Mouse (Mus musculus): ENCODE measurements around the gene Crybb2. TPM values are rescaled to one million over a fixed set of nuclear protein-coding genes. Genes with fewer than 3 reads are reported as not detected.

Gene Crybb2
- total and polyA plus RNA-seq, 2 experiments from 2014 or later, result not detected

GRCm38 (mm10) chr5:113024154-113024764 lies 45.7 kb downstream of the Crybb2 start:
- H3K4me2 ChIP-seq (ENCODE audit: low read depth, low read length, poor library complexity, severe bottlenecking), result no peak overlapping the region
- H3K9me3 ChIP-seq (ENCODE audit: low read length), result no peaks in the 10 kb centered on the region
- no peaks in the 10 kb centered on the region for H3K36me3 ChIP-seq (ENCODE audit: insufficient read depth, low read length)
- H3K4me1 ChIP-seq (ENCODE audit: insufficient read depth, low read length), result peaks cover 4% of the 10 kb centered on the region; the same call in 1 of the 2 replicates
- H3K27ac ChIP-seq (ENCODE audit: low read depth, low read length), result 0 out of 2 replicates have a peak overlapping the region, but pooled peaks have one; percentile 12
- H3K27me3 ChIP-seq (ENCODE audit: insufficient read depth, low read length), result no peaks in the 10 kb centered on the region
- 38% methylated on average over 18 of the region's 18 CpGs for WGBS
- TF ChIP-seq CTCF (IDR thresholded peaks at IDR 0.05), result no peak
- no peak overlapping the region for H3K4me3 ChIP-seq (ENCODE audit: low read depth, low read length)
- DNase-seq (ENCODE audit: low spot score) (no peak), ATAC-seq (ENCODE audit: low FRiP score) (no peak)
- no peak overlapping the region for H3K9ac ChIP-seq (replicated peaks; ENCODE audit: low read length, poor library complexity, severe bottlenecking)

GRCm38 (mm10) chr5:113018190-113018589 lies 51.7 kb downstream of the Crybb2 start:
- Histone ChIP-seq H3K4me3 (ENCODE audit: low read depth, low read length) (no peak overlapping the region), H3K9me3 (ENCODE audit: low read length) (no peaks in the 10 kb centered on the region), H3K9ac (replicated peaks; ENCODE audit: low read length, poor library complexity, severe bottlenecking) (no peak overlapping the region), H3K4me2 (ENCODE audit: low read depth, low read length, poor library complexity, severe bottlenecking) (no peak overlapping the region), H3K4me1 (ENCODE audit: insufficient read depth, low read length) (peaks cover 8% of the 10 kb centered on the region; the same call in 1 of the 2 replicates), H3K27me3 (ENCODE audit: insufficient read depth, low read length) (no peaks in the 10 kb centered on the region), H3K36me3 (ENCODE audit: insufficient read depth, low read length) (no peaks in the 10 kb centered on the region), H3K27ac (ENCODE audit: low read depth, low read length) (no peak overlapping the region)
- DNase-seq (ENCODE audit: low spot score) (no peak), ATAC-seq (ENCODE audit: low FRiP score) (no peak)
- TF ChIP-seq CTCF (IDR thresholded peaks at IDR 0.05), result no peak
- 43% methylated on average over 8 of the region's 8 CpGs for WGBS

GRCm38 (mm10) chr5:113017004-113017403 lies 52.9 kb downstream of the Crybb2 start:
- no peak for TF ChIP-seq CTCF (IDR thresholded peaks at IDR 0.05)
- H3K4me2 ChIP-seq (ENCODE audit: low read depth, low read length, poor library complexity, severe bottlenecking), result no peak overlapping the region
- H3K4me1 ChIP-seq (ENCODE audit: insufficient read depth, low read length), result peaks cover 8% of the 10 kb centered on the region; the same call in 1 of the 2 replicates
- no peaks in the 10 kb centered on the region for H3K27me3 ChIP-seq (ENCODE audit: insufficient read depth, low read length)
- H3K4me3 ChIP-seq (ENCODE audit: low read depth, low read length), result no peak overlapping the region
- DNase-seq (ENCODE audit: low spot score) (no peak), ATAC-seq (ENCODE audit: low FRiP score) (no peak)
- no peak overlapping the region for H3K9ac ChIP-seq (replicated peaks; ENCODE audit: low read length, poor library complexity, severe bottlenecking)
- WGBS, result 90% methylated on average over 1 of the region's 1 CpGs
- no peak overlapping the region for H3K27ac ChIP-seq (ENCODE audit: low read depth, low read length)
- no peaks in the 10 kb centered on the region for H3K9me3 ChIP-seq (ENCODE audit: low read length)
- H3K36me3 ChIP-seq (ENCODE audit: insufficient read depth, low read length), result no peaks in the 10 kb centered on the region

GRCm38 (mm10) chr5:113015236-113016061 lies 54.5 kb downstream of the Crybb2 start, which contains the start of gene Grk3:
Grk3 (minus strand) TSS chr5:113015791.
- H3K9ac ChIP-seq (replicated peaks; ENCODE audit: low read length, poor library complexity, severe bottlenecking), result peak within 1 kb of the TSS; percentile 76
- ATAC-seq (ENCODE audit: low FRiP score) (peak; percentile 78), DNase-seq (ENCODE audit: low spot score) (peak; percentile 75)
- no peak for TF ChIP-seq CTCF (IDR thresholded peaks at IDR 0.05)
- peak within 1 kb of the TSS; percentile 63 for H3K4me3 ChIP-seq (ENCODE audit: low read depth, low read length)
- WGBS, result 10% methylated on average over 19 of the region's 52 CpGs
- no peaks in the 10 kb centered on the region for H3K9me3 ChIP-seq (ENCODE audit: low read length)
- H3K27me3 ChIP-seq (ENCODE audit: insufficient read depth, low read length), result no peaks in the 10 kb centered on the region
- H3K4me1 ChIP-seq (ENCODE audit: insufficient read depth, low read length), result peaks cover 16% of the 10 kb centered on the region; the same call in 1 of the 2 replicates
- H3K36me3 ChIP-seq (ENCODE audit: insufficient read depth, low read length), result no peaks in the 10 kb centered on the region
- peak within 1 kb of the TSS; percentile 76 for H3K4me2 ChIP-seq (ENCODE audit: low read depth, low read length, poor library complexity, severe bottlenecking)
- H3K27ac ChIP-seq (ENCODE audit: low read depth, low read length), result peak within 1 kb of the TSS; percentile 65

- TF ChIP-seq CTCF (IDR thresholded peaks at IDR 0.05), result no peak
- Histone ChIP-seq H3K27me3 (ENCODE audit: insufficient read depth, low read length) (no peaks in the 10 kb centered on the region), H3K36me3 (ENCODE audit: insufficient read depth, low read length) (no peaks in the 10 kb centered on the region), H3K4me3 (ENCODE audit: low read depth, low read length) (peak overlapping the region; percentile 63), H3K27ac (ENCODE audit: low read depth, low read length) (peak overlapping the region; percentile 65), H3K9me3 (ENCODE audit: low read length) (no peaks in the 10 kb centered on the region), H3K4me1 (ENCODE audit: insufficient read depth, low read length) (peaks cover 16% of the 10 kb centered on the region; the same call in 1 of the 2 replicates), H3K4me2 (ENCODE audit: low read depth, low read length, poor library complexity, severe bottlenecking) (peak overlapping the region; percentile 76), H3K9ac (replicated peaks; ENCODE audit: low read length, poor library complexity, severe bottlenecking) (peak overlapping the region; percentile 76)
- DNase-seq (ENCODE audit: low spot score) (no peak), ATAC-seq (ENCODE audit: low FRiP score) (peak; percentile 28; the same call in 1 of the 2 replicates)
- WGBS, result 2% methylated on average over 14 of the region's 14 CpGs
These were observed 55.1 kb downstream of the Crybb2 start for GRCm38 (mm10) chr5:113014808-113015235.

Measured in midbrain, postnatal 0 days (tissue).